Mouse (Mus musculus) CH12.LX (cell line): ENCODE data around the gene Apba2.

ENCODE experiments used
- CTCF ChIP-seq, 2 experiments: IDR thresholded peaks in 1 of 2; conservative IDR thresholded peaks in 1 of 2; 2 replicates each; pipeline ENCODE4 v1.5.1; 2011 to 2012; ENCODE audit warnings: low read depth in 2 of 2, low read length in 2 of 2, improper control_type of control experiment in 1 of 2, inconsistent platforms in 1 of 2, mild to moderate bottlenecking in 1 of 2, moderate library complexity in 1 of 2
- EP300 ChIP-seq: IDR thresholded peaks from 2 replicates; pipeline ENCODE4 v1.6.1; 2011; ENCODE audit warnings: low read length, improper control_type of control experiment
- MAFK ChIP-seq: IDR thresholded peaks from 2 replicates; pipeline ENCODE4 v1.6.1; 2011; ENCODE audit warnings: low read length, improper control_type of control experiment; ENCODE audit not compliant: insufficient replicate concordance
- POLR2A ChIP-seq: IDR thresholded peaks from 2 replicates; pipeline ENCODE4 v1.6.1; 2011; ENCODE audit warnings: low read depth, mild to moderate bottlenecking, improper control_type of control experiment, low read length
- TBP ChIP-seq: conservative IDR thresholded peaks from 2 replicates; pipeline ENCODE4 v1.6.1; 2011; ENCODE audit warnings: low read depth, low read length, improper control_type of control experiment
- UBTF ChIP-seq: IDR thresholded peaks from 2 replicates; pipeline ENCODE4 v1.6.1; 2012; ENCODE audit warnings: low read depth, mild to moderate bottlenecking, inconsistent platforms, low read length, improper control_type of control experiment, moderate library complexity
- ZC3H11A ChIP-seq: IDR thresholded peaks from 2 replicates; pipeline ENCODE4 v1.6.1; 2012; ENCODE audit warnings: low read depth, mild to moderate bottlenecking, inconsistent platforms, low read length, improper control_type of control experiment

GRCm38 (mm10) chr7:64452471-64453222 lies 48.9 kb upstream of the Apba2 start:
- TF ChIP-seq POLR2A (no peak), TBP (no peak), MAFK (no peak), CTCF (conservative IDR thresholded peaks at IDR 0.05 in 1 of 2, IDR thresholded peaks at IDR 0.05 in 1 of 2; ENCODE audit: low read depth in 2 of 2, low read length in 2 of 2) (no peak), EP300 (no peak), ZC3H11A (no peak), UBTF (no peak)
